Mouse (Mus musculus): Measurements from ENCODE around the gene Madd.

- no peak for TF ChIP-seq CTCF (IDR thresholded peaks at IDR 0.05; ENCODE audit: extremely low read depth, insufficient read depth, low read length)
- TF ChIP-seq POLR2A (IDR thresholded peaks at IDR 0.05; ENCODE audit: extremely low read depth, insufficient read depth, low read length), result no peak
Observed at GRCm38 (mm10) chr2:91154091-91154490, 29.5 kb downstream of the Madd start.

All from cortical plate, adult 2 months (tissue).